Mouse (Mus musculus) midbrain, postnatal 0 days (tissue): Measurements from ENCODE around the gene Lrp6. TPM values are rescaled to one million over a fixed set of nuclear protein-coding genes. Genes with fewer than 3 reads are reported as not detected.

ENCODE experiments used
- ATAC-seq: fragments of 200-750 bp; cut with Nextera tagmentation; 2 replicates; pipeline ENCODE4 v1.8.0; 2017; ENCODE audit warnings: moderate number of reproducible peaks, mild to moderate bottlenecking, moderate TSS enrichment, moderate library complexity; ENCODE audit not compliant: low FRiP score
- DNase-seq: peaks from one replicate; pipeline ENCODE4 v3.0.0-alpha.2; 2015; ENCODE audit warnings: low spot score
- H3K27ac ChIP-seq: fragments of 300-500 bp; sonication (generic); 2 replicates; pipeline ENCODE4 v1.5.1; 2014; ENCODE audit warnings: low read depth, mild to moderate bottlenecking, low read length, mixed read lengths
- H3K27me3 ChIP-seq: fragments of 300-500 bp; sonication (generic); 2 replicates; pipeline ENCODE4 v1.6.1; 2014; ENCODE audit warnings: low read length, control low read depth, mixed read lengths; ENCODE audit not compliant: insufficient read depth
- H3K36me3 ChIP-seq: fragments of 300-500 bp; sonication (generic); 2 replicates; pipeline ENCODE4 v1.6.1; 2014; ENCODE audit warnings: low read length, control low read depth, mixed read lengths; ENCODE audit not compliant: insufficient read depth
- H3K4me1 ChIP-seq: fragments of 300-500 bp; sonication (generic); 2 replicates; pipeline ENCODE4 v1.6.1; 2014; ENCODE audit warnings: mild to moderate bottlenecking, control low read depth, antibody characterized with exemption, low read length, mixed read lengths; ENCODE audit not compliant: insufficient read depth
- H3K4me2 ChIP-seq: fragments of 300-500 bp; sonication (generic); 2 replicates; pipeline ENCODE4 v1.6.1; 2014; ENCODE audit warnings: low read depth, mild to moderate bottlenecking, low read length, mixed read lengths; ENCODE audit not compliant: poor library complexity, severe bottlenecking
- H3K4me3 ChIP-seq: fragments of 300-500 bp; sonication (generic); 2 replicates; pipeline ENCODE4 v1.5.1; 2014; ENCODE audit warnings: low read depth, mild to moderate bottlenecking, low read length, moderate library complexity
- H3K9ac ChIP-seq: fragments of 300-500 bp; sonication (generic); replicated peaks from 2 replicates; pipeline ENCODE4 v1.6.1; 2014; ENCODE audit warnings: mild to moderate bottlenecking, low read length, moderate library complexity, mixed read lengths; ENCODE audit not compliant: poor library complexity, severe bottlenecking
- H3K9me3 ChIP-seq: fragments of 300-500 bp; sonication (generic); 2 replicates; pipeline ENCODE4 v1.6.1; 2016; ENCODE audit warnings: low read length, control low read depth
- CTCF ChIP-seq: IDR thresholded peaks from 2 replicates; pipeline ENCODE4 v1.5.1; 2016; ENCODE audit warnings: antibody characterized with exemption, mild to moderate bottlenecking
- WGBS: fragments of 180-500 bp; shearing (Covaris S2); extraction: QIAGEN DNeasy Blood & Tissue Kit; methylation state at CpG from one replicate; pipeline ENCODE4 v1.1.7; 2014; 5-methylcytosine and 5-hydroxymethylcytosine counted together
- polyA plus RNA-seq: library from polyadenylated mRNA; unstranded; fragments of >200 nt; fragmentation: Nextera tagmentation; extraction: Ambion mirVana; gene quantifications from 2 replicates; pipeline ENCODE4 v1.2.1, GENCODE M21; 2015
- total RNA-seq: library from RNA; depleted of rRNA; stranded (reverse); fragments of >200 nt; gene quantifications from 2 replicates; pipeline ENCODE4 v1.2.3, GENCODE M21; 2014

Lrp6 gene
- total and polyA plus RNA-seq, 2 experiments from 2014 or later: 14.7 to 26.3 TPM

DNA sequence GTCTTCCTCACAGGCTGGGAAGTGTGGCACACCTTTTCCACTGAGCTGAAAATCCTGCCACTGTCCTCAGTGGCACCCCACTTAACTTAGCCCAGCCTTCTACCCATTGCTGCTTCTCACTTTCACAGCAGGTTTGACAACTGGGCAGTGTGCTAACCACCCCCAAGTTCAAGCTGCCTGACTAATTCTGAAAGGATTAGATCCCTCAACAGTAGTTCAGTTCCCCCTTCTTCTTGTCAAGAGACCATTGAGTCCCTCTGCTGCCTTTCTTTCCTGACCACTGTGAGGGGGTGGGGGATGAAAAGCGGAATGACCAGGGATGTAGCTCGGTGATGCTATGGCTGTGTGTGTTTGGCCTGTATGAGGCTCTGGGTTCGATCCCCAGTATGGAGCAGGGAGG, 133.5 kb downstream of the Lrp6 start:
- Histone ChIP-seq H3K4me1 (no peaks in the 10 kb centered on the region), H3K36me3 (no peaks in the 10 kb centered on the region), H3K27me3 (no peaks in the 10 kb centered on the region), H3K4me2 (no peak overlapping the region), H3K4me3 (no peak overlapping the region), H3K9me3 (no peaks in the 10 kb centered on the region), H3K27ac (no peak overlapping the region), H3K9ac (no peak overlapping the region)
- no peak for TF ChIP-seq CTCF
- DNase-seq: no peak
- WGBS: 71% methylated on average over 3 of the region's 3 CpGs
- no peak for ATAC-seq

DNA sequence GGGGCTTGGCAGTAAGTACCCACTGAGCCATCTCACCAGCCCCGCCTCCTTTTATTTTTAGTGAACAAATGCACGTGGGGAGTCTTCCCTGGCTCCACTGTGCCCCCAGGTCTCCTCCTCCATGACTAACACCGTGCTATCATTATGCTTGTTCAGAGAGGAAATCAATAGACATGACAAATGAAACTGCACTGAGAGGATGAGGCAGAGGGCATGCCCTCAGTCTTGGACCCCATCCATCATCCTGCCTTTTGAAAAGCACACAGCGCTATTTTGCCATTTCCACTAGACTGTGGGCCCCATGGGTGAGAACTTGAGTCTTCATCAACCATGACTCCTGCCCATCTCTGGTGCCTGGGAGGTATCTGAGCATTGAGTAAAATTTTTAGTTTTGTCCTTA, 135.2 kb downstream of the Lrp6 start:
- H3K4me2 ChIP-seq: no peak overlapping the region
- no peak overlapping the region for H3K4me3 ChIP-seq
- H3K9me3 ChIP-seq: no peaks in the 10 kb centered on the region
- no peaks in the 10 kb centered on the region for H3K36me3 ChIP-seq
- WGBS: 65% methylated on average over 4 of the region's 4 CpGs
- no peaks in the 10 kb centered on the region for H3K27me3 ChIP-seq
- H3K27ac ChIP-seq: no peak overlapping the region
- ATAC-seq (no peak), DNase-seq (no peak)
- no peak overlapping the region for H3K9ac ChIP-seq
- no peaks in the 10 kb centered on the region for H3K4me1 ChIP-seq
- no peak for TF ChIP-seq CTCF

DNA sequence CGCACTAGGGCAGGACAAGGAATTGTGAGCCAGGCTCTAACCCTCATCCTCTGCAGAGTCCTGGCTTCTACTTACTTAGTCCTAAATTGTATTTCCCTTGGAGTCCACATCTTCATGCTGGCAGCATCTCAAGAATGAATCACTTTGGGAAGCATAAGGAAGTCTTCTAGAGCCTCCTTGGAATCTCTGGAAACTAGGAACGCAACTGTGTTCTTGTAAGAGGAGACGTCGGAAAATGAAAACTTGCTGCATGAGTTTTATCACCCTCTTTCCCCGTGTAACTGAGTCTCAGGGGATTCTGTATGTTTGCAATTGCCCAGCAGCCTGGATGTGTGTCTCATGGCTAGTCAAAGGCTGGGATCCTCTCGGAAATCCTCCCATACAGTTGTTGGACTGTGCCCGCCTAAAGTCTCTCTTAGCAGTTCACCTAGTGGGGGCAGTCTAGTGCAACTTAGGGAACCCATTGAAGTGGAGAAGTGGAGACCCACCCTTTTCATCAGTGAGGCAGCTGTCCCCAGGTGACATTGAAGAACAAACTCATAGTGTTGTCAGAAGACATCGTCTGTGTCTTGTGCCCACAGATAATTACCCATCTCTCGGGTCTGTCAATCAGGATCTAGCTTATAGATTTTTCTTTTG, 136.5 kb downstream of the Lrp6 start:
- Histone ChIP-seq H3K9ac (no peak overlapping the region), H3K4me1 (no peaks in the 10 kb centered on the region), H3K27ac (no peak overlapping the region), H3K4me2 (no peak overlapping the region), H3K27me3 (no peaks in the 10 kb centered on the region), H3K36me3 (no peaks in the 10 kb centered on the region), H3K4me3 (no peak overlapping the region), H3K9me3 (no peaks in the 10 kb centered on the region)
- ATAC-seq (no peak), DNase-seq (no peak)
- 82% methylated on average over 9 of the region's 9 CpGs for WGBS
- TF ChIP-seq CTCF: no peak

DNA sequence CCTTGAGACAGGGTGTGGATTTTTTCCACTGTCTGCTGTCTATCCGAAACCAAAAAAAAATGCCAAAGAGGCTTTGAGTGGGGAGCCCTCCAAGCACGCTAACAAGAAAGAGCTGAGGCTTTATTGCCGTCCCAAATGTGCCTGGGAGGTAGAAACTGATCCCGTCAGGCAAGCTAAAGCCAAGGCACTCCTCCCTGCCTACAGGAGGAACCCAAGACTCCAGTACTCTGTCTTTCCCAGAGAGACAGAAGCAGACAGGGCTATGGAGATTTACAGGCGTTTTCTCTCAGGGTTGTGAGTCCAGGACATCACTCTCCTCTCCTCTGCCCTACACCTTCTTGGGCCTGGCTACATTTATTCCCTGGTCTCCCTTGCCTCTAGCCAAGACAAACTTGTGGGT, 138.3 kb downstream of the Lrp6 start:
- ATAC-seq: no peak

DNA sequence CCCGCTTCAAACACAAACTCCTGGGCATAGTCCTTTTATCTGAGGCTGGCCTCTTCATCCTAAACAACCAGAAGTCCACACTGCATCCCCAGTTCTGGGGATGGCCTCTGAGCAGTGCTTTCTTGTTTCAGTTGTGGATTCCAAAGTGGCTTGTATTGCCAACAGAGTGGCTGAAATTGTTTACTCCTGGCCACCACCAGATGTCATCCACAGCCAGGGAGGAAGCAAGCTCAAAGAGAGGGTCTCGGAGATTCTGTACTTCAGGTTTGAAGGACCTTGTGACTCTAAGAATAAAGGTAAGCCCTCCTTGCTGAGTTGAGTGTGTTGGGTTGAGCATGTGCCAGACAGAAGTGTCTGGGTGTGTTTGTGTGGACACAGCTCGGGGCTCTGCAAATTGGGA, 139.6 kb downstream of the Lrp6 start:
- no peaks in the 10 kb centered on the region for H3K27me3 ChIP-seq
- H3K9me3 ChIP-seq: no peaks in the 10 kb centered on the region
- H3K4me3 ChIP-seq: no peak overlapping the region
- H3K36me3 ChIP-seq: no peaks in the 10 kb centered on the region
- TF ChIP-seq CTCF: peak; percentile 74
- peak; percentile 34 for DNase-seq
- H3K9ac ChIP-seq: no peak overlapping the region
- no peak overlapping the region for H3K27ac ChIP-seq
- ATAC-seq: no peak
- 76% methylated on average over 3 of the region's 3 CpGs for WGBS
- H3K4me2 ChIP-seq: no peak overlapping the region
- no peaks in the 10 kb centered on the region for H3K4me1 ChIP-seq

More for the DNA sequence above, 138.3 kb downstream of the Lrp6 start:
- no peak for TF ChIP-seq CTCF
- DNase-seq: no peak
- Histone ChIP-seq H3K4me2 (no peak overlapping the region), H3K27me3 (no peaks in the 10 kb centered on the region), H3K36me3 (no peaks in the 10 kb centered on the region), H3K9ac (no peak overlapping the region), H3K27ac (no peak overlapping the region), H3K9me3 (no peaks in the 10 kb centered on the region), H3K4me3 (no peak overlapping the region), H3K4me1 (no peaks in the 10 kb centered on the region)
- WGBS: 84% methylated on average over 5 of the region's 5 CpGs

DNA sequence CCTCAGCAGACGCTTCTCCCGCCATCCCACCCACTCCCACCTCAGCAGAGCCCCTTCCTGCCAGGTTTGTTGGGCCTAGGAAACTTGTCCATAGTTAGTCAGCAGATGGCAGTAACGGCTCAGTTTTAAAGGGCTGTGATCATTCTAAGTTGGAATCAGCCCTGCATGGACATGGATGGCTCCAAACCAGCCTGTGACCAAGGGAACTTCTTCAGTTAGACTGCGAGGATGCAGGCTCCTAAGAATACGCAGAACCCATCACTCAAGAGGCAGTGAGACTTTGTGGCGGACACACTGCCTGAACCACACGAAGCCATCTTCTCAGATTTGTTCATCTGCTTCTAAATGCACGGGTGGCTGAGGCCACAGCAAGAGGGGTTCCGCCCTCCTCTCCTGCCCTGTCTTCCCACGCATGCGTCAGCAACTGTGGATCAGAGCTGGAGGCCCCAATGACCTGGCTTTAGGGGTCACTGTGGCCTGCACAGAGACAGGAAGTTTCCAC, 141.5 kb downstream of the Lrp6 start:
- Histone ChIP-seq H3K27ac (no peak overlapping the region), H3K4me1 (no peaks in the 10 kb centered on the region), H3K4me2 (no peak overlapping the region; the same call in 1 of the 2 replicates), H3K9me3 (no peaks in the 10 kb centered on the region), H3K9ac (no peak overlapping the region), H3K4me3 (no peak overlapping the region), H3K27me3 (no peaks in the 10 kb centered on the region), H3K36me3 (no peaks in the 10 kb centered on the region)
- ATAC-seq (peak; percentile 83), DNase-seq (peak; percentile 90)
- 33% methylated on average over 11 of the region's 11 CpGs for WGBS
- TF ChIP-seq CTCF: peak; percentile 88
